Mouse (Mus musculus): Measurements from ENCODE around the gene Slc38a10. TPM values are rescaled to one million over a fixed set of nuclear protein-coding genes. Genes with fewer than 3 reads are reported as not detected.

Gene Slc38a10
- total and polyA plus RNA-seq, 3 experiments, result 78.2 to 80.7 TPM; not detected in 1

- TF ChIP-seq TAL1 (IDR thresholded peaks at IDR 0.05; ENCODE audit: low read length), result no peak
These were observed 50.1 kb downstream of the Slc38a10 start (continued) for GRCm38 (mm10) chr11:120101036-120101435.

- Histone ChIP-seq H3K9me3 (replicated peaks; ENCODE audit: insufficient read depth, low read length) (no peaks in the 10 kb centered on the region), H3K4me3 (ENCODE audit: control insufficient read depth in 1 of 2, insufficient read depth in 1 of 2, low read depth in 2 of 2, low read length in 2 of 2) (peak within 1 kb of the TSS; percentile 76 to 86), H3K9ac (ENCODE audit: control insufficient read depth, low read depth, low read length, poor library complexity, severe bottlenecking) (peak within 1 kb of the TSS; percentile 87), H3K4me1 (ENCODE audit: control insufficient read depth in 1 of 2, insufficient read depth in 2 of 2, low read length in 2 of 2) (peaks cover 0 to 7% of the 10 kb centered on the region in 2 experiments; a peak in 3 of 4 replicates), H3K79me2 (ENCODE audit: control insufficient read depth, insufficient read depth, low read length, poor library complexity) (peaks cover 11% of the 10 kb centered on the region), H3K27ac (ENCODE audit: control insufficient read depth, low read depth, low read length) (peak within 1 kb of the TSS; percentile 89), H3K27me3 (ENCODE audit: control insufficient read depth in 1 of 2, insufficient read depth in 2 of 2, low read length in 2 of 2) (no peaks in the 10 kb centered on the region), H3K36me3 (ENCODE audit: control insufficient read depth in 1 of 2, insufficient read depth in 2 of 2, low read length in 2 of 2) (peaks cover 0 to 5% of the 10 kb centered on the region in 2 experiments; a peak in 2 of 4 replicates)
- TF ChIP-seq NRF1 (IDR thresholded peaks at IDR 0.05; ENCODE audit: insufficient read depth, low read depth, low read length, poor library complexity, severe bottlenecking), result peak; percentile 53; the same call in 1 of the 2 replicates
- no peak for TF ChIP-seq GABPA (IDR thresholded peaks at IDR 0.05; ENCODE audit: low read depth, low read length)
- peak; percentile 96 for TF ChIP-seq ELF1 (IDR thresholded peaks at IDR 0.05; ENCODE audit: low read depth, low read length)
- peak; percentile 92 for TF ChIP-seq KAT2A (conservative IDR thresholded peaks at IDR 0.05; ENCODE audit: low read depth, low read length)
- no peak for TF ChIP-seq CTCF (IDR thresholded peaks at IDR 0.05 in 2 of 3, conservative IDR thresholded peaks at IDR 0.05 in 1 of 3; ENCODE audit: control insufficient read depth in 1 of 3, insufficient read depth in 1 of 3, low read depth in 2 of 3, low read length in 3 of 3, poor library complexity in 1 of 3, severe bottlenecking in 1 of 3)
- TF ChIP-seq RAD21 (IDR thresholded peaks at IDR 0.05; ENCODE audit: low read depth, low read length), result no peak
- 0 out of 2 replicates have a peak, but pooled peaks have one; percentile 51 for TF ChIP-seq UBTF (IDR thresholded peaks at IDR 0.05; ENCODE audit: borderline replicate concordance, insufficient read depth, low read depth, low read length)
- peak; percentile 92 for TF ChIP-seq HCFC1 (IDR thresholded peaks at IDR 0.05; ENCODE audit: low read depth, low read length)
- peak; percentile 76; the same call in 1 of the 2 replicates for TF ChIP-seq TBP (IDR thresholded peaks at IDR 0.05; ENCODE audit: low read depth, low read length)
- TF ChIP-seq ZC3H11A (IDR thresholded peaks at IDR 0.05; ENCODE audit: low read depth, low read length), result no peak
- 0 out of 2 replicates have a peak, but pooled peaks have one; percentile 56 for TF ChIP-seq POLR2AphosphoS2 (IDR thresholded peaks at IDR 0.05; ENCODE audit: low read length)
- TF ChIP-seq CHD2 (IDR thresholded peaks at IDR 0.05; ENCODE audit: low read length), result peak; percentile 97
- TF ChIP-seq NELFE (IDR thresholded peaks at IDR 0.05; ENCODE audit: low read depth, low read length), result peak; percentile 89
- TF ChIP-seq MAX (IDR thresholded peaks at IDR 0.05; ENCODE audit: low read length), result peak; percentile 49; the same call in 1 of the 2 replicates
- no peak for TF ChIP-seq MEF2A (IDR thresholded peaks at IDR 0.05; ENCODE audit: extremely low read depth, insufficient replicate concordance, low read depth, low read length, poor library complexity, severe bottlenecking)
- TF ChIP-seq E2F4 (IDR thresholded peaks at IDR 0.05; ENCODE audit: borderline replicate concordance, low read depth, low read length), result no peak
- TF ChIP-seq MYC (IDR thresholded peaks at IDR 0.05; ENCODE audit: low read depth, low read length), result peak; percentile 80; the same call in 1 of the 2 replicates
- TF ChIP-seq SIN3A (IDR thresholded peaks at IDR 0.05; ENCODE audit: low read length), result peak; percentile 97
- TF ChIP-seq MAZ (IDR thresholded peaks at IDR 0.05; ENCODE audit: low read depth, low read length), result no peak
- TF ChIP-seq ZMIZ1 (IDR thresholded peaks at IDR 0.05; ENCODE audit: low read depth, low read length), result peak; percentile 62; the same call in 1 of the 2 replicates
- TF ChIP-seq TAL1 (IDR thresholded peaks at IDR 0.05; ENCODE audit: low read length), result no peak
- TF ChIP-seq POLR2A (IDR thresholded peaks at IDR 0.05; ENCODE audit: control insufficient read depth in 1 of 2, insufficient read depth in 1 of 2, low read depth in 1 of 2, low read length in 2 of 2, poor library complexity in 1 of 2), result peak; percentile 86 to 91
- no peak for TF ChIP-seq MAFK (IDR thresholded peaks at IDR 0.05; ENCODE audit: borderline replicate concordance, low read depth, low read length)
- TF ChIP-seq MXI1 (IDR thresholded peaks at IDR 0.05; ENCODE audit: low read depth, low read length), result peak; percentile 97
- peak; percentile 99 for DNase-seq (ENCODE audit: low read depth, low spot score)
These were observed 52.3 kb downstream of the Slc38a10 start, which contains the start of the genes Tepsin and Ndufaf8 for GRCm38 (mm10) chr11:120098588-120099511. Tepsin (minus strand) TSS chr11:120098731. Ndufaf8 (plus strand) TSS chr11:120098928.

Measured in MEL (cell line).